Mouse (Mus musculus) MEL (cell line): ENCODE measurements around the gene Tspan8. TPM values are rescaled to one million over a fixed set of nuclear protein-coding genes. Genes with fewer than 3 reads are reported as not detected.

Experiments used
- DNase-seq: peaks from one replicate; pipeline ENCODE4 v3.0.0; 2011; ENCODE audit warnings: low read depth, low spot score
- H3K27ac ChIP-seq: 2 replicates; pipeline ENCODE4 v1.5.1; 2012; ENCODE audit warnings: low read depth, mild to moderate bottlenecking, control low read depth, low read length, moderate library complexity; ENCODE audit not compliant: control insufficient read depth
- H3K27me3 ChIP-seq, 2 experiments: fragments of 150-350 bp in 1 of 2; sonication (generic) in 1 of 2; 2 replicates each; pipeline ENCODE4 v1.6.1; 2012; ENCODE audit warnings: low read length in 2 of 2, mild to moderate bottlenecking in 2 of 2, improper control_type of control experiment in 1 of 2, moderate library complexity in 1 of 2; ENCODE audit not compliant: insufficient read depth in 2 of 2, control insufficient read depth in 1 of 2
- H3K36me3 ChIP-seq, 2 experiments: 2 replicates each; pipeline ENCODE4 v1.6.1; 2012 to 2014; ENCODE audit warnings: low read length in 2 of 2, improper control_type of control experiment in 1 of 2, inconsistent platforms in 1 of 2, mild to moderate bottlenecking in 1 of 2; ENCODE audit not compliant: insufficient read depth in 2 of 2, control insufficient read depth in 1 of 2
- H3K4me1 ChIP-seq, 2 experiments: fragments of 150-350 bp in 1 of 2; sonication (generic) in 1 of 2; 2 replicates each; pipeline ENCODE4 v1.6.1; 2012; ENCODE audit warnings: low read length in 2 of 2, improper control_type of control experiment in 1 of 2, mild to moderate bottlenecking in 1 of 2; ENCODE audit not compliant: insufficient read depth in 2 of 2, control insufficient read depth in 1 of 2
- H3K4me3 ChIP-seq, 2 experiments: fragments of 150-350 bp in 1 of 2; sonication (generic) in 1 of 2; 2 replicates each; pipeline ENCODE4 v1.5.1; 2012; ENCODE audit warnings: low read depth in 2 of 2, low read length in 2 of 2, mild to moderate bottlenecking in 2 of 2, moderate library complexity in 2 of 2, control low read depth in 1 of 2, improper control_type of control experiment in 1 of 2; ENCODE audit not compliant: control insufficient read depth in 1 of 2, insufficient read depth in 1 of 2
- H3K79me2 ChIP-seq: 2 replicates; pipeline ENCODE4 v1.6.1; 2012; ENCODE audit warnings: mild to moderate bottlenecking, low read length, moderate library complexity; ENCODE audit not compliant: control insufficient read depth, poor library complexity, insufficient read depth
- H3K9ac ChIP-seq: 2 replicates; pipeline ENCODE4 v1.6.1; 2012; ENCODE audit warnings: low read depth, mild to moderate bottlenecking, control low read depth, low read length, moderate library complexity; ENCODE audit not compliant: control insufficient read depth, poor library complexity, severe bottlenecking
- H3K9me3 ChIP-seq: fragments of 150-350 bp; sonication (generic); replicated peaks from 2 replicates; pipeline ENCODE4 v1.6.1; 2012; ENCODE audit warnings: mild to moderate bottlenecking, low read length, improper control_type of control experiment, moderate library complexity; ENCODE audit not compliant: insufficient read depth
- BHLHE40 ChIP-seq: IDR thresholded peaks from 2 replicates; pipeline ENCODE4 v1.6.1; 2012; ENCODE audit warnings: low read depth, mild to moderate bottlenecking, inconsistent platforms, low read length, improper control_type of control experiment, borderline replicate concordance
- CHD1 ChIP-seq: IDR thresholded peaks from 2 replicates; pipeline ENCODE4 v1.6.1; 2012; ENCODE audit warnings: low read depth, mild to moderate bottlenecking, inconsistent platforms, low read length, improper control_type of control experiment
- CTCF ChIP-seq, 3 experiments: IDR thresholded peaks in 2 of 3; conservative IDR thresholded peaks in 1 of 3; 2 replicates each; pipeline ENCODE4 v1.5.1; 2011 to 2012; ENCODE audit warnings: low read length in 3 of 3, low read depth in 2 of 3, mild to moderate bottlenecking in 2 of 3, improper control_type of control experiment in 1 of 3, inconsistent platforms in 1 of 3, mixed read lengths in 1 of 3, moderate library complexity in 1 of 3; ENCODE audit not compliant: control insufficient read depth in 1 of 3, insufficient read depth in 1 of 3, poor library complexity in 1 of 3, severe bottlenecking in 1 of 3
- E2F4 ChIP-seq: IDR thresholded peaks from 2 replicates; pipeline ENCODE4 v1.6.1; 2011; ENCODE audit warnings: low read depth, low read length, improper control_type of control experiment, borderline replicate concordance
- ELF1 ChIP-seq: IDR thresholded peaks from 2 replicates; pipeline ENCODE4 v1.6.1; 2014; ENCODE audit warnings: low read depth, mild to moderate bottlenecking, inconsistent platforms, low read length, improper control_type of control experiment, moderate library complexity
- EP300 ChIP-seq, 2 experiments: IDR thresholded peaks; 2 replicates each; pipeline ENCODE4 v1.6.1; 2011; ENCODE audit warnings: improper control_type of control experiment in 2 of 2, low read length in 2 of 2, low read depth in 1 of 2, mild to moderate bottlenecking in 1 of 2
- ETS1 ChIP-seq: IDR thresholded peaks from 2 replicates; pipeline ENCODE4 v1.6.1; 2012; ENCODE audit warnings: low read depth, mild to moderate bottlenecking, inconsistent platforms, low read length, improper control_type of control experiment, moderate library complexity
- GABPA ChIP-seq: IDR thresholded peaks from 2 replicates; pipeline ENCODE4 v1.6.1; 2012; ENCODE audit warnings: low read depth, mild to moderate bottlenecking, inconsistent platforms, low read length, improper control_type of control experiment, moderate library complexity
- JUND ChIP-seq: IDR thresholded peaks from 2 replicates; pipeline ENCODE4 v1.6.1; 2011; ENCODE audit warnings: low read depth, mild to moderate bottlenecking, improper control_type of control experiment, low read length
- KAT2A ChIP-seq: conservative IDR thresholded peaks from 2 replicates; pipeline ENCODE4 v1.6.1; 2012; ENCODE audit warnings: low read depth, low read length, improper control_type of control experiment, inconsistent platforms
- MAFK ChIP-seq: IDR thresholded peaks from 2 replicates; pipeline ENCODE4 v1.6.1; 2011; ENCODE audit warnings: low read depth, mild to moderate bottlenecking, low read length, improper control_type of control experiment, borderline replicate concordance
- MAX ChIP-seq: IDR thresholded peaks from 2 replicates; pipeline ENCODE4 v1.6.1; 2011; ENCODE audit warnings: low read length, improper control_type of control experiment
- MEF2A ChIP-seq: IDR thresholded peaks from 2 replicates; pipeline ENCODE4 v1.6.1; 2014; ENCODE audit warnings: low read depth, mild to moderate bottlenecking, inconsistent platforms, low read length, improper control_type of control experiment; ENCODE audit not compliant: poor library complexity, insufficient replicate concordance, severe bottlenecking; ENCODE audit errors: extremely low read depth
- MYB ChIP-seq: IDR thresholded peaks from 2 replicates; pipeline ENCODE4 v1.6.1; 2011; ENCODE audit warnings: mild to moderate bottlenecking, low read depth, low read length, improper control_type of control experiment
- MYC ChIP-seq: IDR thresholded peaks from 2 replicates; pipeline ENCODE4 v1.6.1; 2011; ENCODE audit warnings: low read depth, mild to moderate bottlenecking, low read length, improper control_type of control experiment, moderate library complexity
- NRF1 ChIP-seq: IDR thresholded peaks from 2 replicates; pipeline ENCODE4 v1.6.1; 2014; ENCODE audit warnings: low read depth, mild to moderate bottlenecking, inconsistent platforms, low read length, improper control_type of control experiment, moderate library complexity; ENCODE audit not compliant: poor library complexity, insufficient read depth, severe bottlenecking
- POLR2A ChIP-seq, 2 experiments: IDR thresholded peaks; 2 replicates each; pipeline ENCODE4 v1.6.1; 2011 to 2012; ENCODE audit warnings: low read length in 2 of 2, mild to moderate bottlenecking in 2 of 2, control low read depth in 1 of 2, improper control_type of control experiment in 1 of 2, low read depth in 1 of 2, moderate library complexity in 1 of 2; ENCODE audit not compliant: control insufficient read depth in 1 of 2, insufficient read depth in 1 of 2, poor library complexity in 1 of 2
- POLR2AphosphoS5 ChIP-seq: IDR thresholded peaks from 2 replicates; pipeline ENCODE4 v1.6.1; 2012; ENCODE audit warnings: low read depth, borderline replicate concordance, mild to moderate bottlenecking, inconsistent platforms, low read length, moderate library complexity, mixed read lengths
- TAL1 ChIP-seq: IDR thresholded peaks from 2 replicates; pipeline ENCODE4 v1.6.1; 2012; ENCODE audit warnings: mild to moderate bottlenecking, inconsistent platforms, low read length, moderate library complexity, mixed read lengths
- TCF12 ChIP-seq: IDR thresholded peaks from 2 replicates; pipeline ENCODE4 v1.6.1; 2014; ENCODE audit warnings: low read depth, mild to moderate bottlenecking, inconsistent platforms, low read length, improper control_type of control experiment, moderate library complexity
- USF2 ChIP-seq, 2 experiments: IDR thresholded peaks; 2 replicates each; pipeline ENCODE4 v1.6.1; 2011 to 2012; ENCODE audit warnings: improper control_type of control experiment in 2 of 2, low read length in 2 of 2, borderline replicate concordance in 1 of 2, inconsistent platforms in 1 of 2, low read depth in 1 of 2, mild to moderate bottlenecking in 1 of 2; ENCODE audit not compliant: insufficient read depth in 1 of 2
- ZKSCAN1 ChIP-seq: IDR thresholded peaks from 2 replicates; pipeline ENCODE4 v1.6.1; 2012; ENCODE audit warnings: low read depth, mild to moderate bottlenecking, inconsistent platforms, low read length, improper control_type of control experiment, moderate library complexity
- ZMIZ1 ChIP-seq: IDR thresholded peaks from 2 replicates; pipeline ENCODE4 v1.6.1; 2012; ENCODE audit warnings: low read depth, mild to moderate bottlenecking, inconsistent platforms, low read length, improper control_type of control experiment, moderate library complexity
- ZNF384 ChIP-seq: IDR thresholded peaks from 2 replicates; pipeline ENCODE4 v1.6.1; 2012; ENCODE audit warnings: low read depth, mild to moderate bottlenecking, inconsistent platforms, low read length, improper control_type of control experiment
- polyA plus RNA-seq, 2 experiments: library from polyadenylated mRNA; stranded (reverse) in 1 of 2; unstranded in 1 of 2; fragments of >175 nt in 1 of 2; fragments of >200 nt in 1 of 2; gene quantifications; 2 replicates each; pipeline versions ENCODE4 v1.2.1 to v1.2.4; 2012; ENCODE audit warnings: low replicate concordance in 2 of 2, low read depth in 1 of 2; ENCODE audit not compliant: insufficient read length in 2 of 2, insufficient read depth in 1 of 2, missing spikeins in 1 of 2
- total RNA-seq: library from RNA; depleted of rRNA; stranded (reverse); fragments of 300-350 nt; gene quantifications from 2 replicates; pipeline ENCODE4 v1.2.3, GENCODE M21; 2012

The Tspan8 gene
- total and polyA plus RNA-seq, 3 experiments, result 6.4 to 16.9 TPM; not detected in 1

- H3K27me3 ChIP-seq, result no peaks in the 10 kb centered on the region
- no peaks in the 10 kb centered on the region for H3K9me3 ChIP-seq
- no peak for TF ChIP-seq E2F4
- TF ChIP-seq BHLHE40, result no peak
- TF ChIP-seq POLR2A (IDR thresholded peaks at IDR 0.05; ENCODE audit: control insufficient read depth in 1 of 2, insufficient read depth in 1 of 2, low read depth in 1 of 2, low read length in 2 of 2, poor library complexity in 1 of 2), result no peak
- TF ChIP-seq MYC, result no peak
- no peak for TF ChIP-seq POLR2AphosphoS5
- TF ChIP-seq TCF12, result no peak
- TF ChIP-seq CTCF (IDR thresholded peaks at IDR 0.05 in 2 of 3, conservative IDR thresholded peaks at IDR 0.05 in 1 of 3; ENCODE audit: control insufficient read depth in 1 of 3, insufficient read depth in 1 of 3, low read depth in 2 of 3, low read length in 3 of 3, poor library complexity in 1 of 3, severe bottlenecking in 1 of 3), result no peak
- no peak for TF ChIP-seq GABPA
- no peak for TF ChIP-seq ZNF384
- no peak for TF ChIP-seq MAFK
- TF ChIP-seq MEF2A, result no peak
- TF ChIP-seq ZMIZ1, result no peak
- no peak for TF ChIP-seq ETS1
- no peak for TF ChIP-seq ELF1
- no peaks in the 10 kb centered on the region for H3K79me2 ChIP-seq
- no peak overlapping the region for H3K27ac ChIP-seq
- H3K4me1 ChIP-seq, result no peaks in the 10 kb centered on the region
- H3K9ac ChIP-seq, result no peak overlapping the region
- H3K36me3 ChIP-seq, result peaks cover 0 to 2% of the 10 kb centered on the region in 2 experiments; a peak in 1 of 4 replicates
- no peak for DNase-seq
- H3K4me3 ChIP-seq, result no peak overlapping the region
Measured at GRCm38 (mm10) chr10:115896764-115897163, 80.1 kb downstream of the Tspan8 start.

GRCm38 (mm10) chr10:115897235-115897634 is 80.6 kb downstream of the Tspan8 start:
- H3K36me3 ChIP-seq, result peaks cover 0 to 2% of the 10 kb centered on the region in 2 experiments; a peak in 1 of 4 replicates
- no peak overlapping the region for H3K27ac ChIP-seq
- H3K4me1 ChIP-seq, result no peaks in the 10 kb centered on the region
- TF ChIP-seq ZMIZ1, result no peak
- no peak for TF ChIP-seq ETS1
- TF ChIP-seq ZKSCAN1, result no peak
- TF ChIP-seq USF2 (IDR thresholded peaks at IDR 0.05; ENCODE audit: borderline replicate concordance in 1 of 2, insufficient read depth in 1 of 2, low read depth in 1 of 2, low read length in 2 of 2), result no peak
- no peak for TF ChIP-seq KAT2A
- TF ChIP-seq MEF2A, result no peak
- TF ChIP-seq ZNF384, result no peak
- no peak for TF ChIP-seq TAL1
- TF ChIP-seq CHD1, result no peak
- TF ChIP-seq CTCF (IDR thresholded peaks at IDR 0.05 in 2 of 3, conservative IDR thresholded peaks at IDR 0.05 in 1 of 3; ENCODE audit: control insufficient read depth in 1 of 3, insufficient read depth in 1 of 3, low read depth in 2 of 3, low read length in 3 of 3, poor library complexity in 1 of 3, severe bottlenecking in 1 of 3), result no peak
- TF ChIP-seq ELF1, result no peak
- TF ChIP-seq MYB, result no peak
- TF ChIP-seq NRF1, result no peak
- TF ChIP-seq MAFK, result no peak
- no peak for TF ChIP-seq JUND
- no peak for TF ChIP-seq MAX
- no peak for TF ChIP-seq EP300 (IDR thresholded peaks at IDR 0.05; ENCODE audit: low read depth in 1 of 2, low read length in 2 of 2)
- no peak overlapping the region for H3K9ac ChIP-seq
- H3K79me2 ChIP-seq, result no peaks in the 10 kb centered on the region
- no peaks in the 10 kb centered on the region for H3K9me3 ChIP-seq
- no peaks in the 10 kb centered on the region for H3K27me3 ChIP-seq
- peak; percentile 9 for DNase-seq
- no peak overlapping the region for H3K4me3 ChIP-seq
